25 mouse cellular contexts compared by ENCODE assay signal in the genomic region with DNA sequence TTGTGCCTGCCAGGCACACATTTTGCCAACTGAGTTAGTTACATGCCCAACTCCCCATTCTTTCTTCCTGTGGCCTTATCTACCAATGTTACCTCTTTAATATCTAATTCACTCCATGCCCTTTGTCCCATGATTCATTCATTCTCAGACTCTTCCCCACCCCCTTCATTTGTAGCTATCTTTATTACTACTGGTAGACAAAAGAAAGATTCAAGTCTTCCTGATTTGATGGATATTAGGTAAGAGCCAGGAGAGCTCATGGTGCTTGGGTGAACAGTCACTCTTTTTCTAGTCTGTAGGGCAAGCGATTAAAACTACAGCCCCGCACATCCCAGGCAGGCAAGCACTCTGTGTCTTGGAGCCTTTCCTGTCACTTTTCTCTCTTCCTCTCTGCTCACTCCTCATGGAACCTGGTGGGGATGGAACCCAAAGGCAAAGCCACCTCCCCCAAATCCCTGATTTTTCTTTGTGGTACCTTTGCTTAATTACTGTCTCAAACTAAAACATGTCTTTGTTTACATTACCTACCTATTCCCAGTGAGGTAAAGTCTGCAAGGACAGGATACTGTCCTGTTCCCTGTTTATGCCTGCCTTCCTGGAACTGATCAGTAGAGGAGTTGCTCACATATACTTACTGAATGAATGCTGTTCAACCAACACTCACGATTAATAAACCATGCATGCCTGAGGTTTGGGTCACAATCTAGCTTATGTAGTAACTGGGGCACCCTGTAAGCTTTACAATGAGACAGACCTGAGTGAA.
DNase-seq lines count a peak whose midpoint lies in the region; ATAC-seq and TF ChIP-seq lines count a peak whose summit lies in the region.
"Had no signal": no experiment of that assay in that cellular context is flagged by ENCODE, and none has a peak within 500 bp of the region (broad histone marks: within the 10 kb centered on the region; RNA-seq: fewer than 3 reads in every experiment).

No protein-coding gene starts in this region.

- H3K9ac ChIP-seq in intestine, embryonic 15.5 days, result no peak overlapping the region
- H3K9ac ChIP-seq in intestine, postnatal 0 days (ENCODE audit: low read depth, low read length), result no peak overlapping the region
- H3K9ac ChIP-seq: embryonic facial prominence, embryonic 12.5 days; forebrain, embryonic 13.5 days; forebrain, embryonic 15.5 days; forebrain, postnatal 0 days had no signal

- no peaks in the 10 kb centered on the region for H3K27me3 ChIP-seq in intestine, embryonic 15.5 days (replicated peaks)
- H3K27me3 ChIP-seq in intestine, postnatal 0 days (replicated peaks; ENCODE audit: control insufficient read depth, insufficient read depth, low read length), result no peaks in the 10 kb centered on the region
- no peaks in the 10 kb centered on the region for H3K27me3 ChIP-seq in small intestine, adult 2 months (ENCODE audit: control insufficient read depth, insufficient read depth, low read length)
- H3K27me3 ChIP-seq: CH12.LX; embryonic facial prominence, embryonic 12.5 days; forebrain, embryonic 13.5 days; forebrain, embryonic 15.5 days had no signal

- no peaks in the 10 kb centered on the region for H3K4me1 ChIP-seq in intestine, embryonic 15.5 days (replicated peaks)
- 0 out of 2 replicates have a peak, but pooled peaks cover 6% of the 10 kb centered on the region for H3K4me1 ChIP-seq in intestine, postnatal 0 days (replicated peaks; ENCODE audit: control insufficient read depth, insufficient read depth, low read length)
- peaks cover 8% of the 10 kb centered on the region for H3K4me1 ChIP-seq in small intestine, adult 2 months (ENCODE audit: control insufficient read depth, insufficient read depth, insufficient read length, low read length)
- H3K4me1 ChIP-seq: embryonic facial prominence, embryonic 10.5 days; embryonic facial prominence, embryonic 12.5 days; forebrain, embryonic 13.5 days; forebrain, embryonic 15.5 days had no signal

- no peaks in the 10 kb centered on the region for H3K9me3 ChIP-seq in intestine, embryonic 15.5 days
- no peaks in the 10 kb centered on the region for H3K9me3 ChIP-seq in intestine, postnatal 0 days (ENCODE audit: control insufficient read depth)
- H3K9me3 ChIP-seq: embryonic facial prominence, embryonic 10.5 days; embryonic facial prominence, embryonic 12.5 days; forebrain, embryonic 13.5 days; forebrain, embryonic 15.5 days; G1E had no signal

- no peak overlapping the region for H3K4me2 ChIP-seq in intestine, embryonic 15.5 days (replicated peaks)
- H3K4me2 ChIP-seq in intestine, postnatal 0 days (replicated peaks; ENCODE audit: low read depth), result peak overlapping the region; percentile 41
- H3K4me2 ChIP-seq: embryonic facial prominence, embryonic 12.5 days; forebrain, embryonic 13.5 days; forebrain, embryonic 15.5 days had no signal

- no peak overlapping the region for H3K4me3 ChIP-seq in intestine, embryonic 15.5 days (replicated peaks)
- H3K4me3 ChIP-seq in intestine, postnatal 0 days (ENCODE audit: low read depth, low read length), result no peak overlapping the region
- no peak overlapping the region for H3K4me3 ChIP-seq in small intestine, adult 2 months (ENCODE audit: low read depth, low read length)
- H3K4me3 ChIP-seq: embryonic facial prominence, embryonic 10.5 days; embryonic facial prominence, embryonic 12.5 days; forebrain, embryonic 13.5 days; forebrain, embryonic 15.5 days had no signal

- TF ChIP-seq POLR2A in small intestine, adult 2 months (IDR thresholded peaks at IDR 0.05; ENCODE audit: low read depth, low read length), result no peak

- H3K27ac ChIP-seq in intestine, embryonic 15.5 days, result peak overlapping the region; percentile 42; the same call in 1 of the 2 replicates
- H3K27ac ChIP-seq in intestine, postnatal 0 days (ENCODE audit: low read depth, low read length), result peak overlapping the region; percentile 73
- H3K27ac ChIP-seq in small intestine, adult 2 months (ENCODE audit: insufficient read depth, low read depth, low read length), result peak overlapping the region; percentile 87
- H3K27ac ChIP-seq: embryonic facial prominence, embryonic 10.5 days; embryonic facial prominence, embryonic 12.5 days; forebrain, embryonic 13.5 days; forebrain, embryonic 15.5 days had no signal

- peaks cover 7% of the 10 kb centered on the region for H3K36me3 ChIP-seq in intestine, embryonic 15.5 days
- peaks cover 14% of the 10 kb centered on the region for H3K36me3 ChIP-seq in intestine, postnatal 0 days (ENCODE audit: control insufficient read depth, insufficient read depth)
- peaks cover 18% of the 10 kb centered on the region for H3K36me3 ChIP-seq in small intestine, adult 2 months (ENCODE audit: control insufficient read depth, insufficient read depth, low read length)

- TF ChIP-seq CTCF in intestine, postnatal 0 days (IDR thresholded peaks at IDR 0.05; ENCODE audit: low read depth), result no peak
- TF ChIP-seq CTCF in small intestine, adult 2 months (IDR thresholded peaks at IDR 0.05; ENCODE audit: extremely low read depth, insufficient read length, insufficient replicate concordance, low read depth, low read length), result no peak

- peak; percentile 87 for ATAC-seq in intestine, embryonic 15.5 days
- peak; percentile 84 for ATAC-seq in intestine, postnatal 0 days
- no peak for ATAC-seq in granulocyte monocyte progenitor cell, adult 5-6 weeks (replicated peaks; ENCODE audit: poor library complexity, severe bottlenecking)
- ATAC-seq: CD4-positive, CD25-positive, alpha-beta regulatory T cell, adult 4 months; forebrain, embryonic 13.5 days; forebrain, embryonic 15.5 days; forebrain, postnatal 0 days had no signal

- peak; percentile 5 for DNase-seq in Muller cell, postnatal 12 days (ENCODE audit: inconsistent ontology term)
- DNase-seq in adrenal gland, postnatal 10 days, result no peak
- DNase-seq in frontal cortex, postnatal 25 days (ENCODE audit: low spot score in 2 of 2), result no peak
- DNase-seq in right cerebral cortex, postnatal 4 days, result no peak
- DNase-seq: adrenal gland, adult 2 months; adrenal gland, postnatal 14 days; adrenal gland, postnatal 36 days; B cell, adult 2 months; cerebellum, adult 11-12 months; cerebellum, adult 2 months; cerebellum, adult 9-10 months; cerebellum, postnatal 10 days; cerebellum, postnatal 25 days; forebrain, postnatal 0 days had no signal

- 80% methylated on average over 3 of the region's 3 CpGs for WGBS in intestine, embryonic 15.5 days
- 50% methylated on average over 3 of the region's 3 CpGs for WGBS in intestine, postnatal 0 days
- 26% methylated on average over 3 of the region's 3 CpGs for WGBS in small intestine, adult 2 months
